Mouse (Mus musculus) bone marrow macrophage, adult 2 months (primary cell): ENCODE results near the gene Sema4a.

Experiments
- CTCF ChIP-seq: IDR thresholded peaks from 2 replicates; pipeline ENCODE4 v1.5.1; 2012; ENCODE audit warnings: low read depth, mild to moderate bottlenecking, low read length, moderate library complexity
- POLR2A ChIP-seq: IDR thresholded peaks from 2 replicates; pipeline ENCODE4 v1.6.1; 2012; ENCODE audit warnings: mild to moderate bottlenecking, low read depth, low read length, borderline replicate concordance

- TF ChIP-seq POLR2A (no peak), CTCF (no peak)
Observed at GRCm38 (mm10) chr3:88482336-88482735, 21.4 kb upstream of the Sema4a start.
